Mouse (Mus musculus) heart, adult 18-20 months (tissue): ENCODE data around the gene 4930415O20Rik. TPM values are rescaled to one million over a fixed set of nuclear protein-coding genes. Genes with fewer than 3 reads are reported as not detected.
A peak's percentile ranks its signal among the peaks of the same experiment; 100 is the strongest.

Experiments
- DNase-seq, 2 experiments: peaks; one replicate each; pipeline ENCODE4 v3.0.0; 2021 to 2022; ENCODE audit warnings: mixed read lengths in 1 of 2
- total RNA-seq, 2 experiments: library from RNA; stranded (reverse); gene quantifications; 2 replicates each; pipeline ENCODE4 v1.2.3; 2021

Gene 4930415O20Rik
- total RNA-seq, 2 experiments from 2014 or later, result 2.5 to 2.8 TPM

- DNase-seq, result no peak
These were observed 59.7 kb downstream of the 4930415O20Rik start, which contains the start of gene Cacnb3 for GRCm38 (mm10) chr15:98630540-98630939. Gene Cacnb3 (plus strand): TSS chr15:98630840.

GRCm38 (mm10) chr15:98631493-98631892 lies 60.7 kb downstream of the 4930415O20Rik start:
- DNase-seq, result peak; percentile 46 to 67

GRCm38 (mm10) chr15:98632107-98632744 lies 61.4 kb downstream of the 4930415O20Rik start:
- DNase-seq, result peak; percentile 69 to 73

GRCm38 (mm10) chr15:98632921-98633320 lies 62.1 kb downstream of the 4930415O20Rik start:
- no peak for DNase-seq

GRCm38 (mm10) chr15:98633822-98634470 lies 63.1 kb downstream of the 4930415O20Rik start:
- DNase-seq, result no peak

GRCm38 (mm10) chr15:98634541-98635081 lies 63.8 kb downstream of the 4930415O20Rik start:
- DNase-seq, result peak; percentile 84 to 85

GRCm38 (mm10) chr15:98635291-98635841 lies 64.6 kb downstream of the 4930415O20Rik start:
- DNase-seq, result no peak

GRCm38 (mm10) chr15:98636517-98636916 lies 65.7 kb downstream of the 4930415O20Rik start:
- no peak for DNase-seq

- DNase-seq, result no peak
These were observed 66.4 kb downstream of the 4930415O20Rik start for GRCm38 (mm10) chr15:98637155-98637554.

Other genes starting within 250 kb of the 4930415O20Rik start
- not detected for gene Olfr284, start 230.0 kb upstream of the 4930415O20Rik start, total RNA-seq
- not detected for gene Olfr283, start 190.1 kb upstream of the 4930415O20Rik start, total RNA-seq
- gene Olfr282, start 139.8 kb upstream of the 4930415O20Rik start, total RNA-seq, result not detected
- gene Olfr281, start 118.4 kb upstream of the 4930415O20Rik start, total RNA-seq, result not detected
- not detected for gene OR5BS1P, start 101.1 kb upstream of the 4930415O20Rik start, total RNA-seq
- under 1 TPM in 1 of 2 experiments, not detected in 1; 0.39 TPM for gene Lalba, start 88.3 kb upstream of the 4930415O20Rik start, total RNA-seq
- not detected for gene Olfr279, start 78.6 kb upstream of the 4930415O20Rik start, total RNA-seq
- gene Kansl2, start 36.7 kb upstream of the 4930415O20Rik start, total RNA-seq, result 10 to 100 TPM; 73.5 to 85.8 TPM
- 10 to 100 TPM; 26.3 to 31.2 TPM for gene Ccnt1, start 81 bp upstream of the 4930415O20Rik start, total RNA-seq
- 100 to 1,000 TPM; 141 to 148 TPM for gene Adcy6, start 39.1 kb downstream of the 4930415O20Rik start, total RNA-seq
- gene Cacnb3, start 59.8 kb downstream of the 4930415O20Rik start, total RNA-seq, result 1 to 10 TPM; 2.7 to 3.3 TPM
- 10 to 100 TPM; 60.7 to 63.2 TPM for gene Ddx23, start 91.9 kb downstream of the 4930415O20Rik start, total RNA-seq
- gene Rnd1, start 106.5 kb downstream of the 4930415O20Rik start, total RNA-seq, result 1 to 10 TPM in 1 of 2 experiments, under 1 TPM in 1; 0.77 to 1.3 TPM
- under 1 TPM; 0.67 to 0.72 TPM for gene Ccdc65, start 137.2 kb downstream of the 4930415O20Rik start, total RNA-seq
- 1 to 10 TPM; 7.9 to 8.5 TPM for gene Fkbp11, start 157.2 kb downstream of the 4930415O20Rik start, total RNA-seq
- 10 to 100 TPM; 17.8 to 21.5 TPM for gene Arf3, start 192.2 kb downstream of the 4930415O20Rik start, total RNA-seq
- gene Wnt10b, start 207.1 kb downstream of the 4930415O20Rik start, total RNA-seq, result under 1 TPM; 0.10 to 0.20 TPM
- gene Wnt1, start 218.9 kb downstream of the 4930415O20Rik start, total RNA-seq, result not detected
- gene Ddn, start 238.5 kb downstream of the 4930415O20Rik start, total RNA-seq, result under 1 TPM; 0.64 to 0.79 TPM